Mouse (Mus musculus) heart, adult 9 months (tissue): ENCODE data around the gene Stt3b.

Source experiments
- DNase-seq, 2 experiments: peaks; one replicate each; pipeline ENCODE4 v3.0.0; 2022; ENCODE audit warnings: low spot score in 2 of 2

Gene Stt3b

DNA sequence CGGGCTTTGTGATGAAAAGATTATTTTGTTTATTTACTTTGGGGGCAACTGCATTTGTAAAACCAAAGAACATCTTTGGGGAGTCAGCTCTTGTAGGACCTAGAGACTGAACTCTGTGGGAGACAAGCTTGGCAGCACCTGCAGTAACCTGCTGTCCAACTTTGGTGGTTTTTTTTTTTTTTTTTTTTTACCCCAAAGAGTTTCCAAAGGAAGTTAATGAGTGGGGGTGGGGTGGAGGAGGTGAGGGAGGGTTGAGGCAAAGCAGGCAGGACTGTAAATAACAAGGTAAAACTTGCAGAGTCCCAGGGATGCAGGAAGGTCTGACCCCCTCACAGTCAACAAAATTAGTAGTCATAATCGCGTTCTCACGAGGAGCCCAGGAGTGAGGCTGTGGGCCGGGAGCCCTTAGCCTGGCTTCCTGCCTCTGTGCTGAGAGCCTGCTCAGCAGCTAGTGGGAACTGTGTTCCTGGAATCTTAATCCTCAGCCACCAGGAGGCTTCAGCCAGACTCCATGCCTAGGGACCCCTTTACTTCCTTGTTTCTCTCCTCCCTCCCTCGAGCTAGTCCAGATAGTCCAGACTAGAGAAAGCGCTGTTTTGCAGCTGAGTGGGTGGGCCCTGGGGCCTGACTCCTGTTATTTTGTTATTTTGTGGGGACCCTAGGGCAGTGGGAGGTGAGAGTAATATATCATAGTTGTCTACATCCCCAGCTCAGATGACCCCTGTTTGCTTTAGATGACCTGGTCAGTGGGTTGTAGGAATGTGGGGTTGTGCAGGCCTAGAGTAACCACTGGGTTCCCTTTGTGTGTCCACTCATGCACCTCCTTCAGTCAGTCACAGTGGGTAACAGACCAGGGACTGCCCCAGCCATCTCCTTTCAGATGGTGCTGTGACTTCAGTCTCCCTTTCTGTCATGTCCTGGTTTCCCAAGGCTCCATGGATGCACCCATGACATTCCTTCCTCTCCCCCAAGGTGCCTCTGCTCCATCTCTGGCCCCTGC lies 95.3 kb downstream of the Stt3b start:
- no peak for DNase-seq

GRCm38 (mm10) chr9:115213755-115214264 lies 96.4 kb downstream of the Stt3b start:
- no peak for DNase-seq

- no peak for DNase-seq
Observed at GRCm38 (mm10) chr9:115210535-115210934, 99.7 kb downstream of the Stt3b start.

GRCm38 (mm10) chr9:115209737-115210136 lies 100.5 kb downstream of the Stt3b start:
- no peak for DNase-seq

GRCm38 (mm10) chr9:115206219-115206618 lies 104.0 kb downstream of the Stt3b start:
- no peak for DNase-seq

GRCm38 (mm10) chr9:115205491-115205890 lies 104.7 kb downstream of the Stt3b start:
- DNase-seq: no peak

DNA sequence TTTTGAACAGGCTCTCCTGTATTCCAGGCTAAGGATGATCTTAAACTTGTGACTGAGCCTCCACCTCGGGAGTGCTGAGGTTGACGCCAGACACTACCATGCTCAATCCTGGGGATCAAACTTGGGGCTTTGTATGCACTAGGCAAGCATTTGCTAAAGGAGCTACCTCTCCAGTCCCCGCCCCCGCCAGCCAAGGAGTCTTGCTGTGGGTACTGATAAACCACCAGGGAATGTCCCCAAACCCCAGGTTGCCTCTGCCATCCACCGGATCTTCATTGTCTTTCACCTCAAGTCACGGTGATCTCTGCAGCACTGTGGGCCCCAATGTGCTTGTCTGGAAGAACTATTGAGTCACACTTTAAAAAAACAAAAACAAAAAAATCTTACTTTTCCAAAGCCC lies 107.1 kb downstream of the Stt3b start:
- DNase-seq: no peak

GRCm38 (mm10) chr9:115201264-115201663 lies 109.0 kb downstream of the Stt3b start:
- DNase-seq: no peak

GRCm38 (mm10) chr9:115200166-115200862 lies 109.9 kb downstream of the Stt3b start:
- no peak for DNase-seq

DNA sequence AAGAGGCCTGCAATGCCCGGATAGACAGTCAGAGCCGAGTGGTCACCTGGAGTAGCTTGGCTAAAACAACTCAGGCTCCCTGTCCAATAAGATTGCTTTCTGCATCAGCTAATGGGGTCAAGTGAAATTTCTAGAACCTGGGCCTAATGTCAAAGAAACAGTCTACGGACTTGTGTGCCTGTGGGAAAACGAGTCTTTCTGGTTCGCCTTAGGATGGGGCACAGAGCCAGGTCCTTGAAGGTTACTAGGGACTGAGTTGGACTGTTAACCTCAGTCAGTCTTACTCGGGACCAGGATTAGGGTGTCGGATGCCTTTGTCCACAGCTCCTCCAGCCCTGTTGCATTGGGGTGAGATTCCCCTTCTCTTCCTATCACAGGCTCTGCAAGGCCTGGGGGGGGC lies 113.1 kb downstream of the Stt3b start:
- no peak for DNase-seq

DNA sequence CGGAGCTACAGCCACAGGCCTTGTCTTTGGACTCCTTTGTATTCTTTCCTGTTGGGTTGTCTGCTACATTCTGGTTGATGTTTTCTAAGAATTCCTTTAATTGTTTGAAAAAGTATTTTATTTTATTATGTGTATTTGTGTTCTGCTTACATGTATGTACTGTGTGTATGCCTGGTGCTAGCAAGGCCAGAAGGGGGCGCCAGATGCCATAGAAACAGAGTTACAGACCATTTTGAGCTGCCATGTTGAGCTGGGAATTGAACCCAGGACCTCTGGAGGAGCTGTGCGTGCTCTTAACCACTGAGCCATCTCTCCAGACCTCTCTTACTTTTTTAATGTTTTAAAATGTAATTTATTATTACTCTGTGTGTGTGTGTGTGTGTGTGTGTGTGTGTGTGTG lies 117.3 kb downstream of the Stt3b start:
- no peak for DNase-seq
